Mouse (Mus musculus) CH12.LX (cell line): ENCODE measurements around the gene Slc43a2. TPM values are rescaled to one million over a fixed set of nuclear protein-coding genes. Genes with fewer than 3 reads are reported as not detected.
A peak's percentile ranks its signal among the peaks of the same experiment; 100 is the strongest.

ENCODE experiments used
- DNase-seq: peaks from one replicate; pipeline ENCODE4 v3.0.0-alpha.2; 2013; ENCODE audit errors: extremely low read depth
- H3K27ac ChIP-seq: 2 replicates; pipeline ENCODE4 v1.5.1; 2012; ENCODE audit warnings: low read depth, mild to moderate bottlenecking, control low read depth, moderate library complexity; ENCODE audit not compliant: insufficient read depth
- H3K27me3 ChIP-seq: replicated peaks from 2 replicates; pipeline ENCODE3; 2012; ENCODE audit warnings: inconsistent platforms
- H3K36me3 ChIP-seq, 2 experiments: replicated peaks in 1 of 2; 2 replicates each; pipeline versions ENCODE3 to v1.6.1; 2012; ENCODE audit warnings: inconsistent platforms in 1 of 2, low read length in 1 of 2, mild to moderate bottlenecking in 1 of 2, mixed read lengths in 1 of 2, moderate library complexity in 1 of 2; ENCODE audit not compliant: control insufficient read depth in 1 of 2, insufficient read depth in 1 of 2
- H3K4me1 ChIP-seq, 2 experiments: 2 replicates each; pipeline ENCODE4 v1.6.1; 2012; ENCODE audit warnings: inconsistent platforms in 1 of 2, moderate library complexity in 1 of 2; ENCODE audit not compliant: insufficient read depth in 2 of 2, control insufficient read depth in 1 of 2
- H3K4me2 ChIP-seq: 2 replicates; pipeline ENCODE4 v1.6.1; 2012; ENCODE audit warnings: low read depth, mild to moderate bottlenecking, control low read depth; ENCODE audit not compliant: poor library complexity, insufficient read depth, severe bottlenecking
- H3K4me3 ChIP-seq, 3 experiments: fragments of 150-350 bp in 1 of 3; sonication (generic) in 1 of 3; replicated peaks in 1 of 3; 2 replicates each; pipeline versions ENCODE3 to v1.5.1; 2011 to 2012; ENCODE audit warnings: low read depth in 2 of 3, low read length in 2 of 3, mild to moderate bottlenecking in 2 of 3, moderate library complexity in 2 of 3, control low read depth in 1 of 3, improper control_type of control experiment in 1 of 3, inconsistent platforms in 1 of 3, mixed read lengths in 1 of 3; ENCODE audit not compliant: poor library complexity in 1 of 3
- H3K79me2 ChIP-seq: replicated peaks from 2 replicates; pipeline ENCODE4 v1.6.1; 2012; ENCODE audit warnings: mild to moderate bottlenecking, moderate library complexity; ENCODE audit not compliant: control insufficient read depth, poor library complexity, insufficient read depth, severe bottlenecking; ENCODE audit errors: extremely low read depth
- H3K9ac ChIP-seq: 2 replicates; pipeline ENCODE4 v1.6.1; 2012; ENCODE audit warnings: low read depth, mild to moderate bottlenecking, control low read depth, moderate library complexity; ENCODE audit not compliant: insufficient read depth
- H3K9me3 ChIP-seq: replicated peaks from 2 replicates; pipeline ENCODE3; 2012; ENCODE audit warnings: low read length, inconsistent platforms, mixed read lengths
- BHLHE40 ChIP-seq: IDR thresholded peaks from 2 replicates; pipeline ENCODE4 v1.6.1; 2011; ENCODE audit warnings: mild to moderate bottlenecking, low read depth, low read length, improper control_type of control experiment
- CHD1 ChIP-seq: IDR thresholded peaks from 2 replicates; pipeline ENCODE4 v1.6.1; 2012; ENCODE audit warnings: low read depth, low read length, improper control_type of control experiment, inconsistent platforms
- CHD2 ChIP-seq: IDR thresholded peaks from 2 replicates; pipeline ENCODE4 v1.6.1; 2011; ENCODE audit warnings: low read length, improper control_type of control experiment
- CTCF ChIP-seq, 2 experiments: IDR thresholded peaks in 1 of 2; conservative IDR thresholded peaks in 1 of 2; 2 replicates each; pipeline ENCODE4 v1.5.1; 2011 to 2012; ENCODE audit warnings: low read depth in 2 of 2, low read length in 2 of 2, improper control_type of control experiment in 1 of 2, inconsistent platforms in 1 of 2, mild to moderate bottlenecking in 1 of 2, moderate library complexity in 1 of 2
- E2F4 ChIP-seq: IDR thresholded peaks from 2 replicates; pipeline ENCODE4 v1.6.1; 2011; ENCODE audit warnings: low read depth, low read length, improper control_type of control experiment; ENCODE audit not compliant: insufficient replicate concordance
- ELF1 ChIP-seq: IDR thresholded peaks from 2 replicates; pipeline ENCODE4 v1.6.1; 2014; ENCODE audit warnings: low read depth, mild to moderate bottlenecking, inconsistent platforms, low read length, improper control_type of control experiment
- EP300 ChIP-seq: IDR thresholded peaks from 2 replicates; pipeline ENCODE4 v1.6.1; 2011; ENCODE audit warnings: low read length, improper control_type of control experiment
- ETS1 ChIP-seq: conservative IDR thresholded peaks from 2 replicates; pipeline ENCODE4 v1.6.1; 2012; ENCODE audit warnings: low read depth, mild to moderate bottlenecking, inconsistent platforms, low read length, improper control_type of control experiment, moderate library complexity
- GABPA ChIP-seq: IDR thresholded peaks from 2 replicates; pipeline ENCODE4 v1.6.1; 2012; ENCODE audit warnings: low read depth, low read length, improper control_type of control experiment, inconsistent platforms; ENCODE audit not compliant: insufficient replicate concordance
- IRF4 ChIP-seq: IDR thresholded peaks from 2 replicates; pipeline ENCODE4 v1.6.1; 2014; ENCODE audit warnings: low read depth, mild to moderate bottlenecking, inconsistent platforms, low read length, improper control_type of control experiment
- JUND ChIP-seq: conservative IDR thresholded peaks from 2 replicates; pipeline ENCODE4 v1.6.1; 2011; ENCODE audit warnings: low read depth, low read length, improper control_type of control experiment
- MAFK ChIP-seq: IDR thresholded peaks from 2 replicates; pipeline ENCODE4 v1.6.1; 2011; ENCODE audit warnings: low read length, improper control_type of control experiment; ENCODE audit not compliant: insufficient replicate concordance
- MAX ChIP-seq: IDR thresholded peaks from 2 replicates; pipeline ENCODE4 v1.6.1; 2011; ENCODE audit warnings: low read length, improper control_type of control experiment
- MAZ ChIP-seq: IDR thresholded peaks from 2 replicates; pipeline ENCODE4 v1.6.1; 2012; ENCODE audit warnings: low read depth, mild to moderate bottlenecking, inconsistent platforms, low read length, improper control_type of control experiment, moderate library complexity
- MEF2A ChIP-seq: IDR thresholded peaks from 2 replicates; pipeline ENCODE4 v1.6.1; 2014; ENCODE audit warnings: low read depth, mild to moderate bottlenecking, inconsistent platforms, low read length, improper control_type of control experiment, borderline replicate concordance
- MXI1 ChIP-seq: IDR thresholded peaks from 2 replicates; pipeline ENCODE4 v1.6.1; 2011; ENCODE audit warnings: mild to moderate bottlenecking, low read depth, low read length, improper control_type of control experiment
- MYC ChIP-seq: IDR thresholded peaks from 2 replicates; pipeline ENCODE4 v1.6.1; 2011; ENCODE audit warnings: low read depth, mild to moderate bottlenecking, improper control_type of control experiment, low read length
- NELFE ChIP-seq: IDR thresholded peaks from 2 replicates; pipeline ENCODE4 v1.6.1; 2011; ENCODE audit warnings: low read depth, low read length, improper control_type of control experiment
- NRF1 ChIP-seq: IDR thresholded peaks from 2 replicates; pipeline ENCODE4 v1.6.1; 2014; ENCODE audit warnings: low read depth, mild to moderate bottlenecking, inconsistent platforms, low read length, improper control_type of control experiment, moderate library complexity
- PAX5 ChIP-seq: IDR thresholded peaks from 2 replicates; pipeline ENCODE4 v1.6.1; 2012; ENCODE audit warnings: low read length, inconsistent platforms, mixed read lengths
- POLR2A ChIP-seq: IDR thresholded peaks from 2 replicates; pipeline ENCODE4 v1.6.1; 2011; ENCODE audit warnings: low read depth, mild to moderate bottlenecking, improper control_type of control experiment, low read length
- POLR2AphosphoS2 ChIP-seq: IDR thresholded peaks from 2 replicates; pipeline ENCODE4 v1.6.1; 2011; ENCODE audit warnings: low read depth, low read length, improper control_type of control experiment
- RCOR1 ChIP-seq: conservative IDR thresholded peaks from 2 replicates; pipeline ENCODE4 v1.6.1; 2012; ENCODE audit warnings: low read depth, mild to moderate bottlenecking, inconsistent platforms, low read length, improper control_type of control experiment
- SIN3A ChIP-seq: IDR thresholded peaks from 2 replicates; pipeline ENCODE4 v1.6.1; 2012; ENCODE audit warnings: low read length, improper control_type of control experiment, inconsistent platforms
- SMC3 ChIP-seq: IDR thresholded peaks from 2 replicates; pipeline ENCODE4 v1.6.1; 2011; ENCODE audit warnings: low read depth, low read length, improper control_type of control experiment
- TBP ChIP-seq: conservative IDR thresholded peaks from 2 replicates; pipeline ENCODE4 v1.6.1; 2011; ENCODE audit warnings: low read depth, low read length, improper control_type of control experiment
- TCF12 ChIP-seq: IDR thresholded peaks from 2 replicates; pipeline ENCODE4 v1.6.1; 2014; ENCODE audit warnings: low read depth, mild to moderate bottlenecking, inconsistent platforms, low read length, improper control_type of control experiment
- UBTF ChIP-seq: IDR thresholded peaks from 2 replicates; pipeline ENCODE4 v1.6.1; 2012; ENCODE audit warnings: low read depth, mild to moderate bottlenecking, inconsistent platforms, low read length, improper control_type of control experiment, moderate library complexity
- ZC3H11A ChIP-seq: IDR thresholded peaks from 2 replicates; pipeline ENCODE4 v1.6.1; 2012; ENCODE audit warnings: low read depth, mild to moderate bottlenecking, inconsistent platforms, low read length, improper control_type of control experiment
- ZKSCAN1 ChIP-seq: IDR thresholded peaks from 2 replicates; pipeline ENCODE4 v1.6.1; 2012; ENCODE audit warnings: low read depth, inconsistent platforms, low read length, improper control_type of control experiment, borderline replicate concordance
- ZNF384 ChIP-seq: IDR thresholded peaks from 2 replicates; pipeline ENCODE4 v1.6.1; 2012; ENCODE audit warnings: low read depth, low read length, improper control_type of control experiment, inconsistent platforms
- dilution Hi-C: fragments of 300-500 bp; cut with MboI; formaldehyde crosslinking; loops from 2 replicates; pipeline ENCODE4 v1.14.3; 2020; ENCODE audit warnings: low sequenced_read_pairs; ENCODE audit not compliant: extremely low pct_unique_long_range_greater_than_20kb, extremely low pct_ligation_motif_present
- in situ Hi-C: fragments of 300-500 bp; cut with MboI; formaldehyde crosslinking; loops from 3 replicates; pipeline ENCODE4 v1.14.3; 2019; ENCODE audit warnings: low sequenced_read_pairs, low pct_ligation_motif_present, low pct_unique_long_range_greater_than_20kb, mixed read lengths
- polyA plus RNA-seq: library from polyadenylated mRNA; unstranded; fragments of >175 nt; gene quantifications from 2 replicates; pipeline ENCODE4 v1.2.1, GENCODE M21; 2012; ENCODE audit warnings: low read depth; ENCODE audit not compliant: insufficient read length
- total RNA-seq, 2 experiments: library from RNA; depleted of rRNA; stranded (reverse); fragments of 300-350 nt in 1 of 2; fragments of >200 nt in 1 of 2; gene quantifications; 2 replicates each; pipeline ENCODE4 v1.2.3; 2012 to 2014

Gene Slc43a2
- total and polyA plus RNA-seq, 3 experiments: 5.0 to 8.9 (median 8.8) TPM

- in situ Hi-C loops: no loop called here
- H3K27ac ChIP-seq: peak overlapping the region; percentile 68
- peaks cover 45 to 79% of the 10 kb centered on the region in 2 experiments for H3K4me1 ChIP-seq
- peak overlapping the region; percentile 52 for H3K4me2 ChIP-seq
- H3K36me3 ChIP-seq: peaks cover 0 to 38% of the 10 kb centered on the region in 2 experiments
- no peaks in the 10 kb centered on the region for H3K27me3 ChIP-seq
- no peak for TF ChIP-seq IRF4
- 0 out of 2 replicates have a peak, but pooled peaks have one; percentile 6 for TF ChIP-seq MAX
- no peak for TF ChIP-seq NRF1
- no peak for TF ChIP-seq ZC3H11A
- TF ChIP-seq SMC3: no peak
- no peak for TF ChIP-seq ETS1
- TF ChIP-seq UBTF: 0 out of 2 replicates have a peak, but pooled peaks have one; percentile 13
- TF ChIP-seq ZNF384: no peak
- no peak for TF ChIP-seq POLR2AphosphoS2
- TF ChIP-seq MXI1: peak; percentile 22
- no peak for TF ChIP-seq RCOR1
- TF ChIP-seq JUND: no peak
- peak overlapping the region in 1 of 3 experiments; percentile 25 for H3K4me3 ChIP-seq
- H3K9ac ChIP-seq: peak overlapping the region; percentile 27
- H3K79me2 ChIP-seq: no peaks in the 10 kb centered on the region
- dilution Hi-C loops: no loop called here
- no peak for DNase-seq
- H3K9me3 ChIP-seq: peaks cover 6% of the 10 kb centered on the region
Measured at GRCm38 (mm10) chr11:75561410-75561791, 29.9 kb downstream of the Slc43a2 start.

GRCm38 (mm10) chr11:75562840-75563239 is 31.3 kb downstream of the Slc43a2 start:
- peak overlapping the region; percentile 44 to 53 (median 45) for H3K4me3 ChIP-seq
- peak overlapping the region; percentile 98 for H3K27ac ChIP-seq
- peak; percentile 39 for DNase-seq
- peaks cover 45 to 91% of the 10 kb centered on the region in 2 experiments for H3K4me1 ChIP-seq
- in situ Hi-C loops: no loop called here
- H3K79me2 ChIP-seq: no peaks in the 10 kb centered on the region
- dilution Hi-C loops: no loop called here
- no peaks in the 10 kb centered on the region for H3K27me3 ChIP-seq
- H3K4me2 ChIP-seq: peak overlapping the region; percentile 89
- H3K36me3 ChIP-seq: peaks cover 3 to 44% of the 10 kb centered on the region in 2 experiments
- peaks cover 6% of the 10 kb centered on the region for H3K9me3 ChIP-seq
- peak overlapping the region; percentile 68; the same call in 1 of the 2 replicates for H3K9ac ChIP-seq
- TF ChIP-seq EP300: no peak; the same call in 1 of the 2 replicates
- TF ChIP-seq ZKSCAN1: no peak
- no peak for TF ChIP-seq TBP
- TF ChIP-seq MEF2A: peak; percentile 33; the same call in 1 of the 2 replicates
- TF ChIP-seq POLR2A: no peak
- TF ChIP-seq E2F4: no peak
- no peak for TF ChIP-seq UBTF
- no peak for TF ChIP-seq MYC
- TF ChIP-seq ETS1: peak; percentile 31; the same call in 1 of the 2 replicates
- TF ChIP-seq RCOR1: no peak
- no peak; the same call in 1 of the 2 replicates for TF ChIP-seq NRF1
- 0 out of 2 replicates have a peak, but pooled peaks have one; percentile 29 for TF ChIP-seq ELF1
- peak; percentile 53; the same call in 1 of the 2 replicates for TF ChIP-seq IRF4
- TF ChIP-seq NELFE: peak; percentile 44; the same call in 1 of the 2 replicates
- TF ChIP-seq GABPA: no peak
- TF ChIP-seq PAX5: no peak
- TF ChIP-seq CHD2: no peak
- peak in 1 of 2 experiments; percentile 80; a peak in 2 of 4 replicates for TF ChIP-seq CTCF (conservative IDR thresholded peaks at IDR 0.05 in 1 of 2, IDR thresholded peaks at IDR 0.05 in 1 of 2; ENCODE audit: low read depth in 2 of 2, low read length in 2 of 2)
- 0 out of 2 replicates have a peak, but pooled peaks have one; percentile 32 for TF ChIP-seq MAX
- no peak for TF ChIP-seq CHD1
- peak; percentile 76 for TF ChIP-seq SIN3A
- no peak for TF ChIP-seq POLR2AphosphoS2
- TF ChIP-seq BHLHE40: no peak
- TF ChIP-seq MAFK: no peak
- TF ChIP-seq TCF12: peak; percentile 45; the same call in 1 of the 2 replicates
- TF ChIP-seq MXI1: peak; percentile 71
- TF ChIP-seq MAZ: no peak
